Mouse (Mus musculus) myocyte (in vitro differentiated cells): ENCODE data around the gene Psmd1.

Experiments
- CEBPB ChIP-seq: IDR thresholded peaks from 2 replicates; pipeline ENCODE4 v1.6.1; 2011; ENCODE audit warnings: mild to moderate bottlenecking, moderate library complexity; ENCODE audit not compliant: poor library complexity, insufficient read depth, severe bottlenecking
- POLR2A ChIP-seq: IDR thresholded peaks from one replicate; pipeline ENCODE4 v1.6.1; 2011; ENCODE audit warnings: low read depth, mild to moderate bottlenecking, control low read depth, moderate library complexity; ENCODE audit not compliant: insufficient read length
- USF1 ChIP-seq: IDR thresholded peaks from one replicate; pipeline ENCODE4 v1.6.1; 2011; ENCODE audit warnings: low read depth, mild to moderate bottlenecking, control low read depth, moderate library complexity

GRCm38 (mm10) chr1:86160059-86160458 lies 95.9 kb downstream of the Psmd1 start:
- TF ChIP-seq USF1, result no peak
- no peak for TF ChIP-seq CEBPB
- TF ChIP-seq POLR2A, result no peak
